Mouse (Mus musculus): ENCODE results near the gene A230072I06Rik. TPM values are rescaled to one million over a fixed set of nuclear protein-coding genes. Genes with fewer than 3 reads are reported as not detected.

The A230072I06Rik gene
- polyA plus RNA-seq, 1 experiment, result not detected

DNA sequence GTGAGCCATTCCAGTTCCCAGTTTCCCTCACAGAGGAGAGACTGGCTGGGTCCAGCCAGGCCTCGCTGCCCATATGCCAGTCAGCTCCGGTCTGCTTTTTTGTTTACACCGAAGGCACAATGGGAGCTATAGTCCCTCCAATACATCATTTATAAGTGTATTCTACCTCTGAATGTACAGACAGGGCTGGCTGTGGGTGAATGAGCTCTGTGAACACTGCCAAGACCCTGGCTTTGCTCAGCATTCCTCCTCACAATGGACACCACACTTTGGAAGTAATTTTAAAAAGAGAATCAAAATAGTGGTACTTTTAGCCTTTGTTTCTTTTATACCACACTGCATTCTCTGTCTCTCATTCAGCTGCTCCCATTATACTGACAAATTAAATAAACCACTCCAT is 44.6 kb downstream of the A230072I06Rik start:
- DNase-seq (ENCODE audit: low read depth), result no peak

DNA sequence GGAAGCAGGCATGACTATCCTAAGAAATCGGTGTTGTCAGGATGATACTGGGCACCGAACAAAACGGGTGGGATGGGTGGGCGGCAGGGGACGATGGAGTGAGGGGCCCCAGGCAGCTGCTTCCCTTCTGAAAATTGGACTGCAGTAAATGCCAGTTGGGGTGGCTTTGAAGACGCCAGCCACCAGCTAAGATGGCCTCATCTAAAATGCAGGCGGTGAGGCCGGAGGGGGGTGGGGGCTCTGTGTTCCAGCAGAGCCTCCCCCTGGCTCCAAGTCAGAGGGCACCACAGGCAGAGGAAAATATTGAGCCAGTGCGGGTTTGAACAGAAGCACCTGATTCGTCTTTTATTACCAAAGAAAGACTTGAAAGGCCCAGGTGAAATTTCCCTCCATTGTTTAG is 45.9 kb downstream of the A230072I06Rik start:
- DNase-seq (ENCODE audit: low read depth), result no peak

DNA sequence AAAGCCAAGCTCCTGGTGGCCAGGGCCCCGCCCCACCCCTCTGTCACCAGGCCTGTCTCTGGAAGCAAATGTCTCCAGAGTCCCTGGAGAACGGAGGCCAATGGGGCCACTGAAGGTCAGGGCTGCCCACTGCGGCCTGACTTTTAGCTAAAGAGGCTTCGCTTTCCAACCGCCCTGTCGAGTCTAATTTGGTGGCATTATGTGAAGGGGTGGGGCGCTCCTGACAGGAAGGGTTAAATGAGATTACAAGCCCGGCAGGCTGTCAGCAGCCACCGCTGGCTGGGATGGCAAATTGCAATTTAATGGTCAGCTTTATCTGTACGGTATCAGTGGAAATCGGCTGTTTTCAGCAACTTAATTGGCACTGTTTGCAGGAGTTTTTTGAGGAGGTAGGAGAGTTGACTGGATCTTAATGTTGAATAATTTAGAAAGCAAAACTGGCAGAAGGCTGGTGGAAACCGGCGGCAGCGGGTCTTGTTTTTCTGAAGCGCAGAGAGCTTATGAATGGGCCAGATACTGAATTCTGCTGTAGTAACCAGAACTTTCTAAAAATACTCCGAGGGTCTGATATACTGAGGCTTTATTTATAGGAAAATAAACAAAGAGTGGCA is 46.5 kb downstream of the A230072I06Rik start:
- DNase-seq (ENCODE audit: low read depth), result no peak

DNA sequence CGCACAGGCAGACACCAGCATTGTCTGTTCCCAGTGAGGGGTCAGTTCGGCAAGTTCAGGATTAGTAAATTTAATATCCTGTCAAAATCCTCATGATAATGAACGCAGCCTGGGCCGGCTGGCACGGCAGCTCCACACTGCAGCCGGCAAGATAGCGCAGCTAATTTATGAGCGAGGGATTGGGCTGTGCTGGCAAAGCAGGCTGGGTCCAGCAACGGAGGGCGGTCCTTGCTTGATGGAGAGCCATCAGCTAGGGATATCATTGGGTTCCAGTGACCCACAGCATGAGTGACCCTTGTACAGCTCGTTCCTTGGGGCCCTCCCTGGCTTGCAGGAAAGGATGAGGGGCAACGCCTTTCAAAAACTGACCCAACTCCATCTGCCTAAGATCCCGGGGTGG is 48.6 kb downstream of the A230072I06Rik start:
- DNase-seq (ENCODE audit: low read depth), result no peak

DNA sequence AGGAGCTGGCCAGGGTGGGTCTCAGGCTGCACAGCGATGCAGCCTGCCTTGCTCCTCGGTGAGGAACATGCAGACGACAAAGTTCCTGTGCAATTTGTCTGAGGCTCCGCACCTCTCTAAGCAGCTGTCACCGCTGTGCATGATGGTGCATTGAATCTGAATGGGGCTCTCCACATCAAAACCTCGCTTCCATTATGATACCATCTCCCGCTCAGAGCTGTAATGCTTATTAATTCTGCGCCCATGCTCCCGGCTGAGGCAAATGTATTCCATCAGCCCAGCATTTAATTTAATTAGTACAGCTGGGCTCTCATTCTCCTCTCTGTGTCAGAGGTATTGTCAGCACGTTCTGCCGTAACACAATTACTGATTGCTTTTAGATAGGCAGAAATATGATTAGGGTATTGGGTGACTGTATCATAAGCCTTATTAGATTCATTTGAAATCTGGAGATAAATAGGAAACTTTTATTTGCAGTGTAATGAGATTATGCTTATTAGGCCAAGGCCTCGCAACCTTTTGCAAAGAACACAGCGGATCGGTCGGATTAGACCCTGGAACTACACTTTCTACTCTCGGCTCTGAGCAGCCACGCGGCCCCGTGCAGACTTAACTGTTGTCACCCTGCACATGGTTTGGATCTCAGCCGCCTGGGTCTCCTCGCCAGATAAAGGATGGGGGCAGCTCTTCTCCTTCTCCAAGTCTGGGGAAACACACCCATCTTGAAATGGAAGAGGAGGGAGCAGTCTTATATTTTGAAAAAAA is 49.3 kb downstream of the A230072I06Rik start:
- DNase-seq (ENCODE audit: low read depth), result no peak

DNA sequence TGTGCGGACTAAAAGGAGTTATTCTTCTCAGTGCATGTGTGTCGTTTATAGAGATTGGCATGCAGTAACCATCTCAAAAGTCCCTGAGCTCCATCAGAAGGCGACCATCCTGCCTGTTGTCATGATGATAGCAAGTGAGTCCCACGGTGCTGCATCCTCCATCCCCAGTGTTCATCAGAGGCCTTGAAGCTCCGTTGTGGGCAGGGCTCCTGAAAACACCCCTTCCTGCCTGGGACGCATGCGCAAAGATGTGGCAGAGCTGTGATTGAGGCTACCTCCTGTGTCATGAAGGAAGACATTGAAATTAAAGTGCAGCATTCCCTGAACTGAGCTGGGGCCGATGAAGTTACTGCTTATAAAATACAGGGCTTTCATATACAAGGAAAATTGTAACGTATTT is 49.9 kb downstream of the A230072I06Rik start:
- DNase-seq (ENCODE audit: low read depth), result no peak

DNA sequence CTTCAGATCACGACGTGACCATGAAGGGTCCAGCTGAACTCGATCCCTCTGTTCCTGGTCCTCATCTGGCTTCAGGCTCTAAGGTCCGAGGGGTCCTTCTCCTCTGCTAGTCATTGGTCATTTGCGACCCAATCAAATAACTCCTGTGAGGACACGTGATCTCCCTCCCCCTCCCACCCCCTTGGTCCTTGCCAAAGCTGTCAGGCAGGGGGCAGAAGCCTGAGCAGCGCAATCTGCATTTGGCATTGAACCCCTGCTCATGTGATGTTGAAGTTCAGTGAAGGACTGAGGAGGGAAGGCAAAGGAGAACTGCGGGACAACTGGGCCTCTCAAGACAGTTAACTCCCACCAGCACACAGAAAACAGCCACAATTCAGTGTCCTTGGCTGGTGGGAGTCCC is 51.4 kb downstream of the A230072I06Rik start:
- no peak for DNase-seq (ENCODE audit: low read depth)

Other genes with a start within 250 kb of the A230072I06Rik start
- gene Sox1, start 116.5 kb downstream of the A230072I06Rik start, polyA plus RNA-seq (2012; rRNA removed), result not detected in 2 replicates